Mouse (Mus musculus) adrenal gland, postnatal 10 days (tissue): ENCODE measurements around the gene 1700014D04Rik. TPM values are rescaled to one million over a fixed set of nuclear protein-coding genes. Genes with fewer than 3 reads are reported as not detected.

Source experiments
- total RNA-seq, 2 experiments: library from RNA; stranded (reverse); gene quantifications; 2 replicates each; pipeline ENCODE4 v1.2.3; 2021

1700014D04Rik gene
- total RNA-seq, 2 experiments from 2014 or later, result not detected

Other genes starting within 250 kb of the 1700014D04Rik start
- gene Agtpbp1, start 161.5 kb downstream of the 1700014D04Rik start, total RNA-seq, result 10 to 100 TPM; 29.7 to 49.9 TPM
- gene Naa35, start 161.5 kb downstream of the 1700014D04Rik start, total RNA-seq, result 10 to 100 TPM; 54.9 to 63.5 TPM
- gene Golm1, start 70.9 kb downstream of the 1700014D04Rik start, total RNA-seq, result 10 to 100 TPM; 13.8 to 17.0 TPM
- not detected for gene 4921517D22Rik, start 52.6 kb downstream of the 1700014D04Rik start, total RNA-seq
- gene Spata31d1a, start 36.4 kb downstream of the 1700014D04Rik start, total RNA-seq, result not detected
- not detected for gene Spata31d1b, start 34.5 kb downstream of the 1700014D04Rik start, total RNA-seq
- gene Spata31d1d, start 15.0 kb downstream of the 1700014D04Rik start, total RNA-seq, result not detected
- 100 to 1,000 TPM; 127 to 142 TPM for gene Isca1, start 23.1 kb upstream of the 1700014D04Rik start, total RNA-seq
- gene Gm49354, start 35.5 kb upstream of the 1700014D04Rik start, total RNA-seq, result not detected
- 10 to 100 TPM; 66.8 to 71.2 TPM for gene Tut7, start 76.4 kb upstream of the 1700014D04Rik start, total RNA-seq